Mouse (Mus musculus): ENCODE measurements around the gene Dvl1. TPM values are rescaled to one million over a fixed set of nuclear protein-coding genes. Genes with fewer than 3 reads are reported as not detected.

The Dvl1 gene
- total RNA-seq, 2 experiments from 2014 or later: 70.6 to 74.2 TPM

DNA sequence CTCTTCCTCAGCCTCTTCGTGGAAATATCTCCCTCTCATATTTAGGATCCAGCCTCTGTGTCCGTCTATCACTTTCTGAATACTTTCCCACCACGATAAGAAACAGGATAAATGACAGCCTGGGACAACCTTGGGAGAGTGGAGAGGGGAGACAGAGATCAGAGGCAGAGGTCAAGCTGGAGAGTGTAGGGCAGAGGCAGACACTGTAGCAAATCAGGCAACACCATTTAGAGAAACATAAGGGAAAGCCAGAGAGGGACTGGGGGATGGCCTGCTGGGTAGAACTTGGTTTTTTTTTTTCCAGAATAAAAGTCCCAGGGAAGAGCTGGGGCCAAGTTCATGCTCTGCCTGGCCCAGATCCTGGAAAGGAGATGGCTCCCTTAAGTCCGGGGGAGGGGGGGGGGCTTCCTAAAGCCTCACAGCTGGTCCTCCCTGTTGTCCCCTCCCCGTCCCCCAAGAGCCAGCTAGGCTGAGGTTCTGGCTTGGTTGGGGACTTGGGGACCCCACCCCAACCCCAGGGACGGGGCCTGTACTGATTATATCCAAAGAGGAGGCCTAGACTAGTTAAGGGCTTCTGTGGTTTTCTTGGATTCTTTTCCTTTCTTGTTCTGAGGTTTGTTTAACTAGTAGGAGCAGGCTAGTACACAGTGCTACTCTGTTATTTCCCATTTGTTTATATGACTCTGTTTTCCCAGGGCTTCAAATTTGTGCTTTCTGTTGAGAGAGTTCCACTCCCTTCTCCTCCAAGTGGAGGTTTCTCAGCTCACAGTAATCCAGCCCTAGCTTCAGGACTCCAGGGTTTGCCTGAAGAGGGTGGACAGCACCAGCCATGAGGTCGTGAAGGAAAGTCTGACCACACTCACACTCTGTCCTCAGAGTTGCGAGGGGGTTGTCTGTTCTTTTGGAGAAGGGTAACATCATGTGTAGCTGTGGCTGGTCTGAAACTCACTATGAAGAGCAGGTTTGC, 8.7 kb upstream of the Dvl1 start:
- intact Hi-C loops (cut with DNase I): no loop called here
- no peak for DNase-seq (ENCODE audit: extremely low spot score in 1 of 2, low spot score in 2 of 2)

DNA sequence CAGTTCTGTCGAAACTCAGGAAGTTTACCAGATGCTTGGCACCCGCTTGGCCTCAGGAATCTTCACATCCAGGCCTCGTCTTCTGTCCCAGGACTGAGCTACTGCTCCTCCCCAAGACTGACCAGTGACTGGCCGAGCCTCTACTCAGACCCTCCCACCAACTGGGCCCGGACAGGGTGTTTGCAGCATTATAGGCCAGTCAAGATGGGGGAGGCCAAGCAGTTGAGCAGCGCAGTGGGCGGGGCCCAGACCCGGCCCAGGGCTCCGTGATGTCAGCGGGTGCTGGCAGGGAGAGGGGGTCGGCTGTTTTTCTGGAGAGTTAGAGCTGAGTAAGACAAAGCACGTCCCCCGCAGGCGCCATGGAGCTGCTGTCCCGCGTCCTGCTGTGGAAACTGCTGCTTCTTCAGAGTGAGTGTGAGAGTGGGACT, 7.7 kb upstream of the Dvl1 start, which contains the start of gene Mxra8:
TSS of gene Mxra8 (plus strand) at position 198 of the 428 bp plus-strand sequence.
- intact Hi-C loops (cut with DNase I): no loop called here
- peak in 1 of 2 experiments; percentile 93 for DNase-seq (ENCODE audit: extremely low spot score in 1 of 2, low spot score in 2 of 2)

DNA sequence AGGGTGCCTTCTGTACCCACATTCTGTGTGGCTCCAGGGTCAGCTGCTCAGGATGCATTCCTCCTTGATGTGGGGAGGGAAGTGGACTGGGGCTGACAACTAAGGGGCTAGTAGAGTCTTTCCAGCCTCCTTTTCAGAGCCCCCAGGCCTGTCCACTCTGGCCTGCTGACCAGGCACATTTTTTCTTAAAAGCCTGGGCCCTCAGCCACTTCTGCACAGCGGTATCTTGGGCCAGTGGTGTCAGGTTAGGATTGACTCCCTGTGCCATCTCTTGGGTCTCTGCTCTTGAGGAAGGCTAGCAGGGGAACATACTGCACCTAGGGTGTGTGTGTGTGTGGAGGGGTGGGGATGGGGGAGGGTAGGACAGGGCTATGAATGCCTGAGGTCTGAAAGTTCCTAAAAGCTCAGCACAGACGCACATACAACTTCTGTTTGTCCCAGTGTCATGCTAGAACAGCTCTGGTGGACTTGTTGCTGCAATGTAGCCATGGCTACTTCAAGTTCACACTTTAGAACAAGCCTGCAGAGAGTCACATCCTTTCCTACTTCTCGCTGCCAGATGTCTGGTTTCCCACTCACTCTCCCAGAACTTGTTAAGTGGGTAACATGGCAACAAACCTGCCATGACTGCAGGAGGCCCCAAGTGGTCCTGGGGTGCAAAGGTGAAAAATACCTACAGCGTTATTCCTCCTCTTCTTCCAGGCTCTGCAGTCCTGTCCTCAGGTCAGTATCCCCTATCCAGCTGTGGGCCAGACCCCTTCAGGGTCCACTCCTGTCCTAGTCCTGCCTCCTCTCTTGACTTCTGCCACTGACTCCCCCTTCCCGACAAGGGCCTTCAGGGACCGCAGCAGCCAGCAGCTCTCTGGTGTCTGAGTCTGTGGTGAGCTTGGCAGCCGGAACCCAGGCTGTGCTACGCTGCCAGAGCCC, 6.9 kb upstream of the Dvl1 start:
- intact Hi-C loops (cut with DNase I): no loop called here
- no peak for DNase-seq (ENCODE audit: extremely low spot score in 1 of 2, low spot score in 2 of 2)

DNA sequence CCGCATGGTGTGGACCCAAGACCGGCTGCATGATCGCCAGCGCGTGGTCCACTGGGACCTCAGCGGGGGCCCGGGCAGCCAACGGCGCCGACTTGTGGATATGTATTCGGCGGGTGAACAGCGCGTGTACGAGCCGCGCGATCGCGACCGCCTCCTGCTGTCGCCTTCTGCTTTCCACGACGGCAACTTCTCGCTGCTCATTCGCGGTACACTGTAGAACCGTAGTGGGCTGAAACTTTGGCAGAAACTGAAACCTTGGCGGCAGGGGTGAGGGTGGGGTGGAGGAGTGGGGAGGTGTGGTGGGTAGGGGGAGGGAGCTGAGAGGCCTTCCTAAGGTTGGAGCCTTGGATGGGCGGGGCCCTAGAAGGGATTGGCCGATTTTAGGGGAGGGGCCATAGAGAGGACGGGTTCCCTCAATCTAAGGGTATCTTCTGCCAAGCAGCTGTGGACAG, 6.2 kb upstream of the Dvl1 start:
- intact Hi-C loops (cut with DNase I): no loop called here
- DNase-seq (ENCODE audit: extremely low spot score in 1 of 2, low spot score in 2 of 2): peak in 1 of 2 experiments; percentile 74

DNA sequence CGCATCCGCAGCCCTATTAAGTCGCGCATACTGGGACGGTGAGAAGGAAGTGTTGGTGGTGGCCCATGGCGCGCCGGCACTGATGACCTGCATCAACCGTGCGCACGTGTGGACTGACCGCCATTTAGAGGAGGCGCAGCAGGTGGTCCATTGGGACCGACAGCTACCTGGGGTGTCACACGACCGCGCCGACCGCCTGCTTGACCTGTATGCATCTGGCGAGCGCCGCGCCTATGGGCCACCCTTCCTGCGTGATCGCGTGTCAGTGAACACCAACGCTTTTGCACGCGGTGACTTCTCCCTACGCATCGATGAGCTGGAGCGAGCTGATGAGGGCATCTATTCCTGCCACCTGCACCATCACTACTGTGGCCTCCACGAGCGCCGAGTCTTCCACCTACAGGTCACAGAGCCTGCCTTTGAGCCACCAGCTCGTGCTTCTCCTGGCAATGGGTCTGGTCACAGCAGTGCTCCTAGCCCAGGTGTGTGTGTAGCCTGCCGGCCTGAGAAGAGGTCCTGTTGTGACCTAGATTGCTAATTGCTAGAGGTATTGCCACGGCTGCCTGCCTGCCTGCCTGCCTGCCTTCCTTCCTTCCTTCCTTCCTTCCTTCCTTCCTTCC, 5.4 kb upstream of the Dvl1 start:
- intact Hi-C loops (cut with DNase I): no loop called here
- DNase-seq (ENCODE audit: extremely low spot score in 1 of 2, low spot score in 2 of 2): peak in 1 of 2 experiments; percentile 49

DNA sequence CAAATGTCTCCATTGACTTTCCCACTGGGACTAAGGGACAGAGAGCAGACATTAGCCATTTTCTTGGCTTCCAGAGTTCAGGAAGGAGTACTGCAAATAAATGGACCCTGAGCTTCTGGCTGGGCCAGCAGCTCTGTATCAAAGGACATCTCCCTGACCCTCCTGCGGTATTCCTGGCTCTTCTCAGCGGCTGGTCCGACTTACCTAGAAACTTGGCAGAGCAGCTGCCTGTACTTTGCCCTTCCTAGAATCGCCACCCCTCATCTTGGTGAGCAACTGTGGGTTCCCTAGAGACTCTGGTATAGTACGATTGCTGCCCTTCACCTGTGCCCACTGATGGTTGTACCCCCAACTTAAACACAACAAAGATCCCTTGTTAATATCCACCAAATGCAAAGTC, 4.0 kb upstream of the Dvl1 start:
- intact Hi-C loops (cut with DNase I): no loop called here
- DNase-seq (ENCODE audit: extremely low spot score in 1 of 2, low spot score in 2 of 2): peak in 1 of 2 experiments; percentile 3

DNA sequence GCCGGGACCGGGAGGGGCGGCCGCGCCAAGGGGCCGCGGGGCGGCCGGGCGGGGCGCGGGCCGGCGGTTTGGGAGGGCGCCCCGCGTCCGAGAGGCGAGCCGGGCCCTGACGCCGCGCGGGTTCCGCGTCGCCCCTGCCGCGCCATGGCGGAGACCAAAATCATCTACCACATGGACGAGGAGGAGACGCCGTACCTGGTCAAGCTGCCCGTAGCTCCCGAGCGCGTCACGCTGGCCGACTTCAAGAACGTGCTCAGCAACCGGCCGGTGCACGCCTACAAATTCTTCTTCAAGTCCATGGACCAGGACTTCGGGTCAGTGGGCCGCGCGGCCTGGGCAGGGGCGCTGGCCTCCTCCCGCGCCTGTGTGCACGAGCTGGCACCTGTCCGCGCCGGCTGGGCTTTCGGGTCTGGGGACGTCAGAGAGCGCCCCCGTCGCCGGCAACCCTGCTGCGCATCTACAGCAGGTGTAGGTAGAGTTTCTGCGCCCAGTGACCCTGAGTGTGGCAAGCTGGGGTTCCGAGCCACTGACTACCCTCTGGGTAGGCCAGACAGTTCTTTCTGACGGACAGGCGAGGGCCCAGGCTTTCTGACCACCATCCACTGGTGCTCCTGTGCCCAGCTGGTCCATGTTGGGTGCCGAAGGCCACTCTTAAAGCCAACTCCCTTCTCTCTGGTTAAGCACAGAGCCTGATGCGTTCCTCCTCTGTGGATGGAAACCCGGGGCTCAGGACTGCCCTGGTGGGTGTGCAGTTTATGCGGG, 570 bp downstream of the Dvl1 start:
- peak in 1 of 2 experiments; percentile 67 for DNase-seq (ENCODE audit: extremely low spot score in 1 of 2, low spot score in 2 of 2)
- intact Hi-C loops (cut with DNase I): no loop called here

DNA sequence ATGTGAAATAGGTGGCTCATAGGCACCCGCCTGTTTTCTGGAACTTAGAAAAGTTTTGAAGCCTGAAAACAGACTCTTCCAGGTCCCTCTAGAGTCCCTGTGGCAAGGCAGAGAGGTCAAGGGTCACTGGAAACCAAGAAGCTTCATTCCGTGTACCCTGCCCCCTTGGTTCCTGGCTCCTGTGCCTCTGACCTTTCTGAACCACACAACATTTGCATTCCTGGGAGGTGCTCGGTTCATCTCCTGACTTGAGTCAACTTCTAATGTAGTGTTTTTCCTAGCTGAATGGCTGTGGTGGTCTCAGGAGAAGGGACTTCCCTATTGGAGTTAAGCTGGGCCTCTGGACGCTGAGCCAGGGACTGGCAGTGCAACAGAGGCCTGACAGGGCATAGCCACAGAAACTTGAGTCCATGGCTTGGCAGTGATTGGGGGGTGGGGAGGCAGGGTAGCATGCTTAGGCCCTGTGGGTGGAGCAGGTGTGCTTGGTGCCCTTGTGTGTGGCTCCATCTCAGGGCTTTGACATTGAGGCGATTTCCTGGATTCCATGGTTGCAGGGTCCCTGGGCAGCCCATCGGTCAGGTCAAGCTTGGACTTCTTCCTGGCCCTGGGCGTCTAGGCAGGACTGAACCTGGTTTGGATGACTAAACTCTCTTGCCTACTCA, 1.4 kb downstream of the Dvl1 start:
- no peak for DNase-seq (ENCODE audit: extremely low spot score in 1 of 2, low spot score in 2 of 2)
- intact Hi-C loops (cut with DNase I): no loop called here

DNA sequence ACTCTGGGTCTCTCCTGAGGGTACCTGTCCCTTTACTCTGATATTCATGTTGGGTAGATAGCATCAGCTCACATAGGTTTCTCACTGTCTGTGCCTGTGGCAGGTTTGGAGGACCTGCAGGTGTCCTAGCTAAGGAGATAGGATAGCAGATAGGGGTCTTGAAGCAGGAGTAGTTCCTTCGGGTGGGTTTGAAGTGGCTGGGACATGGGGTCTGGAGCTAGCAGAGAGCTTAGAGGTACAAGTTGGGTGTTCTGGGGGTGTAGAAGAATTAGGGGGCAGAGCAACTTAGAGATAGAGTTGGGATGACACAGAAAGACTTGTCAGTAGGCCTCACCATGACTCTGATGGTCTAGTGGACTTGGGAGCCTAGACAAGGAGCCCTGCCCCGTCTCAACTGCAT, 2.2 kb downstream of the Dvl1 start:
- no peak for DNase-seq (ENCODE audit: extremely low spot score in 1 of 2, low spot score in 2 of 2)
- intact Hi-C loops (cut with DNase I): no loop called here

DNA sequence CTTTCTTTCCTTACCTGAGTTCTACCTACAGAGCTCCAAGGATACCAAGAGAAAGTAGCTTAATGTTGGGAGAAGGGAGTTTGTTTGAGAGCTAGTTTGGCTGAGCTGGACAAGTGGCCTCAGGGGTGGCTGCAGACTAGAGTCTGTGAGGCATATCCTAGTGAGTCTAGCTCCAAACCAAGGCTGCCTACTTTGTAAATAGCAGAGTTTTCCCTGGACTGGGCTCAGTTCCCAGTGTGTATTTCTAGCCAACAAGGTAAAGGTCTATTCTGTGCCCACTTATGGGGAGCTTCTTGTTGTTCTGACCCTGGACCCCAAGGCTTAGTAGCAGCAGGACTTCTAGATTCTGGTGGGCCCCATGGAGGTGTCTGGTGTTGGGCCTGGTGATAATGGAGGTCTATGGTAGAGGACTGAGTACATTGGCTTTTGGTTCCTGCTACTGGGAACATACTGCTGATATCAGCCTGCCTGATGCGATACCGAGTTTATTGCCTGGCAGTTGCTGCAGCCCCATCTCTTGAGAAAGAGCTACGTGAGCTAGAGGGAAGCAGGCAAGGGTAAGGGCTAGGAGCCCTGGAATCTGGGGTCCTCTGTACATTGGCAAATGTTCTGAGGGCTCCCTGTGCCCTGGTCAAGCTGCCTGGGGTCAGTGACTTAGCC, 2.7 kb downstream of the Dvl1 start:
- no peak for DNase-seq (ENCODE audit: extremely low spot score in 1 of 2, low spot score in 2 of 2)
- intact Hi-C loops (cut with DNase I): no loop called here

DNA sequence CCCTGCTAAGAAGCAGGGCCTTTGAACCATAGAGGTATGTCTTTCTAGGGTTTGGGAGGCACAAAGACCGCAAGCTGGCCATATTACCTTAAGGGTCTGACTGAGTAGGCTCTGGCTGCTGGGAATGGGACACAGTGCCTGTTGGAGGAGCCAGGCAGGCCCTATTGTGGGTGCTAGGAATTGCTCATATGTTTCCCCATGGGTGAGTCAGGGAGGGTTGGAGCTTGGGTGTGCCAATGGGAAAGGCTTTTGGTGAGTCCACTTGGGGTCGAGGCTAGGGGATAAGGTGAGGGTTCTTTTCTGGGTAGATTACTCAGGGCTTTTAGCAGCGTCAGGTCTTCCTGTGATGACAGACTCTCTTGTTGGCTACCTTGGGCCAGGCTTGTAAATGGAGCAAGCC, 4.2 kb downstream of the Dvl1 start:
- no peak for DNase-seq (ENCODE audit: extremely low spot score in 1 of 2, low spot score in 2 of 2)
- intact Hi-C loops (cut with DNase I): no loop called here

DNA sequence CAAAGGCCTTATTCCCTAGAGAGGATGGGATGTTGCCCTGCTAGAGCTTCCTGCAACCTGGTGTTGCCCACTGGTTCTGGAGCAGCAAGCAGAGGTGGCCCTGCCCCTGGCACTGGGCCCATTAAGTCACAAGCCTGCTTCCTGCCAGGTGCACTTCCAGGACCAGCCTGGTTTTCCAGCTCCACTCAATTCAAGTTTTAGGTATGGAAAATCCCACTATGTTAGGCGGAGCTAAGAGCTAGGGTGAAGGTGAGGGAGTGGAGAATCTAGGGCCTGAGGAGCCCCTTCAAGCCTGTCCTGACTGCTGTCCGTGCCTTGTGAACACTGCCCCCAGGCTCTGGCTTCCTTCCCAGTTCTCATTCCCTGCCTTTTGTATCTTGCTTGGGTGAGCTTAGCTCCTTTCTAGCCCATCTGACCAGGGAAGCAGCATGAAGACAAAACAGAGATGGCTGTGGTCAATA, 4.8 kb downstream of the Dvl1 start:
- DNase-seq (ENCODE audit: extremely low spot score in 1 of 2, low spot score in 2 of 2): no peak
- intact Hi-C loops (cut with DNase I): no loop called here

DNA sequence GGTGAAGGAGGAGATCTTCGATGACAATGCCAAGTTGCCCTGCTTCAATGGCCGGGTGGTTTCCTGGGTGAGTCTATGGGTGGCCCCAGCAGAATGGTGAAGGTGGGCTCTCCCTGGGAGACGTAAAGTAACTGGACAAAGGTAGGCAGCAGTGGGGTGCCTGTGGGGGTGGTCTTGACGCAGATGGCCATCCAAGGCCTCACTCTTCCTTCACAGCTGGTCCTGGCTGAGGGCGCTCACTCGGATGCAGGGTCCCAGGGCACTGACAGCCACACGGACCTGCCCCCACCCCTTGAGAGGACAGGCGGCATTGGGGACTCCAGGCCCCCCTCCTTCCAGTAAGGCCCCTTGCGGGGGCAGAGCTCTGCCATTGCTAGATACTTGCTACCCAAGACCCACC, 6.2 kb downstream of the Dvl1 start:
- intact Hi-C loops (cut with DNase I): no loop called here
- DNase-seq (ENCODE audit: extremely low spot score in 1 of 2, low spot score in 2 of 2): no peak

DNA sequence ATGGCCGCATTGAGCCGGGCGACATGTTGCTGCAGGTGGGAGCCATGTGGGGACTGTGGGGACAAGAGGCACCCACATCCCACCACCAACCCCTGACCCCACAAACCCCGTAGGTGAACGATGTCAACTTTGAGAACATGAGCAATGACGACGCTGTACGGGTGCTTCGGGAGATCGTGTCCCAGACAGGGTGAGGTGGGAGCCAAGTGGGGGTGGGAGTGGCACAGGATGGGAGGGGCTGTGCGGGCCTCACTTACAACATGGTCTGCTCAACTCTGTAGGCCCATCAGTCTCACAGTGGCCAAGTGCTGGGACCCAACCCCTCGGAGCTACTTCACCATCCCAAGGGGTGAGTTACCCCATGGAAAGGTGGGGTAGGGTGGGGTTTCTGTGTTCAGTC, 7.8 kb downstream of the Dvl1 start:
- no peak for DNase-seq (ENCODE audit: extremely low spot score in 1 of 2, low spot score in 2 of 2)
- intact Hi-C loops (cut with DNase I): no loop called here

DNA sequence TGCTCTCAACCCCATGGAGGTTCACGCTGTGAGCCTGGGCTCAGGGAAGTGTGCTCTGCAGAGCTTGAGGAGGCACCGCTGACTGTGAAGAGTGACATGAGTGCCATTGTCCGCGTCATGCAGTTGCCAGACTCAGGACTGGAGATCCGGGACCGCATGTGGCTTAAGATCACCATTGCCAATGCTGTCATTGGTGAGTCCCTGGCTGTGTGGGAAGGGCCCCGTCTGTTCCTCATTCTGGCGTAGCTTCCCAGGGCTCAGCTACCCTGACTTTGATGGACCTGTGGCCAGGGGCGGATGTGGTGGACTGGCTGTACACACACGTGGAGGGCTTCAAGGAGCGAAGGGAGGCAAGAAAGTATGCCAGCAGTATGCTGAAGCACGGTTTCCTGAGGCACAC, 8.9 kb downstream of the Dvl1 start:
- no peak for DNase-seq (ENCODE audit: extremely low spot score in 1 of 2, low spot score in 2 of 2)
- intact Hi-C loops (cut with DNase I): no loop called here

DNA sequence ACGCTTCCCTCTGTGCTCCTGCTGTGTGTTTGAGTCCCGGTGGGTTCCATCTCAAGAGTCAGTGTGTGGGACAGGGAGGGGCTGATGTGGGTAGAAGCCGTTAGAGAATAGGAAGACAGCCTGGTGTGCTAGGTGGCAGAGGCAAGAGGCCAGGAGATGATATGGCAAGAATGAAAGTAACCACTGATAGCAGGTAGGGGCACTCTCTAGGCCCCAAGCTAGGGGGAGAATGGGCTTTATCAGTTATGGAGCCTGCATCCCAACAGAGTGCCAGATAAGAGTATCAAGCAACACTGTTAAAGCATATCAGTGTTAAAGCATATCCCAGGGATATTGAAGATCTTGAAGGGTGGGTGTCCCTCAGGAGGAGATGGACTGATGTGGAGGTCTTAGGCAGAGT, 9.7 kb downstream of the Dvl1 start:
- DNase-seq (ENCODE audit: extremely low spot score in 1 of 2, low spot score in 2 of 2): no peak
- intact Hi-C loops (cut with DNase I): no loop called here

DNA sequence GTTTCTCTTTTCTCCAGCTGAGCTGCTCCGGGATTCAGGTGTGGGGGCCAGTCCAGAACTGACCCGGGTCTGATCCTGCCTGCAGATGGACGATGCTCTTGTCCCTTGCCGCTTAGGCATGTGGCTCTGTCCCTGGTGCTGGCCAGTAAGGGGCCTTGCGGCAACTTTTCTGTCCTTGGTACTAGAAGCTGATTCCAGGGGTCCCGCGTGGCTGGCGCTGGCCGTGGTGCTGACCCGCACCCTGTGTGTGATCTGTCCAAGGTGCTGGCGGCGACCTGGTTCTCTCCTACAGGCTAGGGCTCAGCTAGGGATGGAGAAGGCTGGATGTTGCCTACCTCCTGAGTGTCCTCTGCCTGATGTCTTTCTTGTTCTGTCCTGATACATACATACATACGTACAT, 12.1 kb downstream of the Dvl1 start:
- intact Hi-C loops (cut with DNase I): no loop called here
- peak in 1 of 2 experiments; percentile 67 for DNase-seq (ENCODE audit: extremely low spot score in 1 of 2, low spot score in 2 of 2)
